Mouse (Mus musculus) liver, postnatal 0 days (tissue): Measurements from ENCODE around the gene Ppm1h.

Experiments used
- CTCF ChIP-seq: sonication (generic); IDR thresholded peaks from 2 replicates; pipeline ENCODE4 v1.5.1; 2016; ENCODE audit warnings: antibody characterized with exemption, low read depth
- EP300 ChIP-seq: IDR thresholded peaks from 2 replicates; pipeline ENCODE4 v1.6.1; 2016; ENCODE audit warnings: antibody characterized with exemption, low read depth, mild to moderate bottlenecking

GRCm38 (mm10) chr10:122759729-122760128 is 81.2 kb downstream of the Ppm1h start:
- TF ChIP-seq CTCF: no peak
- no peak for TF ChIP-seq EP300
